Mouse (Mus musculus): ENCODE data around the gene A830031A19Rik.

The A830031A19Rik gene

DNA sequence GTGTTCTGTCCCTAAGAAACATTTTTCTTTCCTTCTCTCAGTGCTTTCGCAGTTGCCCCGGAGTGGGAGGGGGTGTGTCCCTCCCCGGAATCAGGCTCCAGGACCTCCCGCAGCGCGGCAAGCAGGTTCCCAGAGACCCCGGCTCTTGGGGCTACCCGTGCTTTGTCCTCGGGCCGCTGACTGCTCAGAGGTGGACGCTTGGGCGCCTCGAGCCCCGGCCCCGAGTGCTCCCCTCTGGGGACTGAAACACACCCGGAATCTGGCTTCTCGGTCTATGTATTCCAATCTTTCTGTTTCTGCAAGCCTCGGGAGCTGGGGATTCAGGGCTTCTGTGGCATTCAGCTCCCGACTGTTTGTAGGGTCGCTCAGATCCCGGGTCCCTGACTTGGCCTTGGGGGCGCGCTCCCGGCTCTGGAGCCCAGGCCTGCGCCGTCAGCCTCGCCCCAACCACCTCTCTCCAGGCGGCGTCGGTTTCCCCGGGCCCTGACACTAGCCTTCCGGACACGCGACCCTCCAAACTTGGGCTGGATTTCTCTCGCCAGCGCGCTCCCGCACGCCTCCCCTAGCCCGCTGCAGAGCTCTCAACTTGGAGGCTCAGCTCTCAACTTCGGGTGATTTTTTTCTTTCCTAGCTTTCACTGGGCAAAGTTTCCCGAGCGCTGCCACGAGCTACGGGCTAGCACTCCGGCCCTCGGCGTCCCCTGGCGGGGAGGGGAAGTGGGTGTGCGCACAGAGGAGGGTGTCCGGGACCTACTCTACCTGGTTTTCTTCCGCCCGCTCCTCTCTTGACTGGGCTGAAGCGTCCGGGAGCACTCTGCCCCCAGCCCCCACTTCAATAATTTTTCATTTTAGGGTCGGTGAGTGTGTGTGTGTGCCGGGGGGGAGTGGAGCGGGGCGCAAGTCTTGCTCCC is 2.2 kb upstream of the A830031A19Rik start:
- peak; percentile 55 for DNase-seq

DNA sequence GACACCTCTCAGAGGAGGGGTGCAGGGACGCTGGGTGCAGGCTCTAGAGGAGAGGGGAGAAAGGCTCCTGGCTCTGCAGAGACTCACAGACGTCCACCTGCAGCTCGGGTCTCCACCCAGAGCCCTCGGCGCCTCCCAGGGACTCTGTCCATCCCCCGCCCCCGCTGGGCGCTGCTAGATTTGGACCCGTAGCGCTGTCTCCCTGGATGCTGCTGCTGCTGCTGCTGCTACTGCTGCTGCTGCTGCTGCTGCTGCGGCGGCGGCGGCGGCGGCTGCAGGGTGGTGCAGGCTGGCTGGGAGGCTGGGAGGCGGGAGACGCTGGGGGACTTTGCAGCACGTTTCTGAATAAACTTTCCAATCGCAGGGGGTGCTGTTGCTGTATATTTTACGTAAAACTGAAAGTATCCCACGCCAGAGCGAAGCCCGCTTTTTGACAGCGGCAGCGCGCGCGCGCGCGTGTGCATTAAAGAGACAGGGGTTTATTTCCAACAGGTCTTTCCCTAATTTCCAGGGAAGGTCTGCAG is 1.3 kb upstream of the A830031A19Rik start:
- DNase-seq, result peak; percentile 49

DNA sequence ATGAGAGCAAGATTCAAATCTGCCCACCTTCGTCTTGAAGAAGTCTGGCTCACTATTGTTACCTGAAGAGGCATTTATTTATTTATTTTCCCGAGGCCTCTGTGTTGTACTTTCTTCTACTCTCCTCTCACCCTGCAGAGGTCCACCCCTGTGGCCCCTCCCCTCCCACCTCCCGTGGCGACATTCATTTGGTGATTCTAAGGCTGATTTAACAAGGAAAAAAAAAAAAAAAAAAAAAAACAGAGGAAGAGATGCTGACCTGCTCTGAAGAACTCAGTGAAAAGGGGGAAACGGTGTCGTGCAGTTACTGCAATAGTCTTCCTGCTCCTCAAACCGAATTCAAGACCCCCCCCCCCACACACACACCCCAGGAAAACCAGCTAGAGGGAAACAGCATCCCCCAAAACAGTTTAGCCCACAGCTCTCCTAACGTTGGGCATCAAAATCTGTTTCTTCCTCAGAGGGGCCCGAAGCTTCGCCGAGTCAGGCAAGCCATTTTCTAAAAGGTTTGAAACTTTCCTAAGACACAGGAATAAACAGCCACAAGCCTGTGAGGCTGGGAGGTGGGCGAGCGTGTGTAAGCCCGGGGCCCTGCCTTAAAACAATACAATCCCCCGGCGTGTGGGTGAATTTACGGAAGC is 752 bp upstream of the A830031A19Rik start:
- DNase-seq, result no peak

DNA sequence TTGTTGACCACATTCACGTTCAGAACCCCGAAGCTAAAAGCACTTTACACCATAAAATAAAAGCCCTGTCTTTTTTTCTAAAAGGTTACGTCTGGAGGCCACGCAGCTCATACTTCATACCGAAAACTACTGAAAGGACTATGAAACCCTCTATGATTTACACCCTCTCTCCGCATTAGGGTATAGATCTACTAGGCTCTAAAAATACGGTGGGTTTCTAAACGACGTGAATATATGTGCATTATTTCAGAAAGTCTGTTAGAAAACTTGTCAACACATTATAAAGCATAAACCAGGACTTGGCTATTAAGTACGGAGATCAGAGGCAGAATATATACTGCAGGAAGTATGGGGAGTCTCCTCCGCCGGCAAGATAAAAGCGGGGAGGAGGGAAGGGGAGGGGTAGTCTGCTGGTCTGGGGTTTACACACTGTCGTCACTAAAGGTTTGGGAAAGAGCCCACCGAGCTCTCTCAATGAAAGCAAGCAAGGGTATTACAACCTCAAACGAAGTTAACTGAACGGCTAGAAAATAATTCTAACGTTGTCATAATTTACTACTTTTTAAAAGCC is 748 bp downstream of the A830031A19Rik start:
- DNase-seq, result no peak

DNA sequence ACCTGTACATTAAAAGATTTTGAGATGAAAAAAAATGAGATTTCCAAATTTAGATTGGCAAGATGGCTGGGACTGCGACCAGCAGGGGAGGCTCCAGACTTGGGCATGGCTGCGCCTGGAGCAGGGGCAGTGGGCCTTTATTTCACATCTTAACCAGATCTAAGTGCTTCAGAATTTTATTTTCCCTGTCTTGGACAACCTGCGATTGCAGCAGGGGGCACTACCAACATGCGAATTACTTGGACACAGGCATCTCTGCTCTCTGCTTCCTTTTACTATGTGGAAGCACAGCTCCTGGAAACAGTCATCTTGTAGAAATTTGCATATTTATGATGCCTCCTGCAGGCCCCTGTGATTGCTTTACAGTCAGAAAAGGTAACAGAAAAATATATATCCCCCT is 9.5 kb downstream of the A830031A19Rik start:
- DNase-seq, result no peak

DNA sequence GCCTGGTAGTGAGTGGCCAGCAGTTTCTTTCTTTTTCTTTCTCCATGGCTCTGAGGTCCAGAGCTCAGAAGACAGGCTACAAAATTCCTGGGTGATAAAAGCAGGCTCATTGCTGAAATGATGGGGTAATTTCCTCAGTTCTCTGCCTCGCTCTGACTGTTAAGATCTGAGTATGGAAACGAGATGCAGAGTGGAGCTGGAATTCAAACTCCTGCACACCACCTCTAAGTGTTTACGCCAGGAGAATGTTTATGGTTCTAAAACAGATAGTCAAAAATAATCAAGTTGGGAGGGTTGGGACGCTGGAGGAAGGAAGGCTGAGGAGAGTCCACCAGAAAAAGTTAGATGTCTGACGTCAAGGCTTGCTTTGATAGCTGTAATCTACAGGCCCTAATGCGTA is 10.6 kb downstream of the A830031A19Rik start:
- DNase-seq, result no peak

DNA sequence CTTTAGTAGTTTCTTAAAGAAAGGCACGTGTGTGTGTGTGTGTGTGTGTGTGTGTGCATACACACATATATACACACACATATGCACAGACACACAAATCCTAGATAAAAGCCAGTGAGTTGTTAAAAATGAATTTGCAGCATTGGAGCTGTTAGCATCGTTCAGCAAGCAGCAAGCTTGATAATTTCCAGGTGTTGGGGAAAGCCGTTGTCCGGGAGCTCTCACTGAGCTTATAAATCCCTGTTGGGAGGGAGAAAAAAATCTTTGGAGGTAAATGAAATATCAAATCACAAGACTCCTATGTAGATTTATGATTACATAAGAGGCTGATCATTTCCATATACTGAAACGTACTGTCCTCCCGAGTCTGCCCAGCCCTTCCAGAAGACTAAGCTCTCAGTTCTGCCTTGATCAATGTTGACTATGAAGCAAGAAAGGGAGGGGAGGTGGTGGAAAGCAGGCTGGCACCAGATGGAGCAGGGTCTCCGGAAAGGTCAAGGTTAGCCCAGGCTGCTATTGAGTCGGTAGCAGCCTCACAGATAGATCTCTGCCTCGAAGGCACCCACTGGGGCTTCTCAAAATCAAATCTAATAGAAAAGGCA is 12.3 kb downstream of the A830031A19Rik start:
- no peak for DNase-seq

DNA sequence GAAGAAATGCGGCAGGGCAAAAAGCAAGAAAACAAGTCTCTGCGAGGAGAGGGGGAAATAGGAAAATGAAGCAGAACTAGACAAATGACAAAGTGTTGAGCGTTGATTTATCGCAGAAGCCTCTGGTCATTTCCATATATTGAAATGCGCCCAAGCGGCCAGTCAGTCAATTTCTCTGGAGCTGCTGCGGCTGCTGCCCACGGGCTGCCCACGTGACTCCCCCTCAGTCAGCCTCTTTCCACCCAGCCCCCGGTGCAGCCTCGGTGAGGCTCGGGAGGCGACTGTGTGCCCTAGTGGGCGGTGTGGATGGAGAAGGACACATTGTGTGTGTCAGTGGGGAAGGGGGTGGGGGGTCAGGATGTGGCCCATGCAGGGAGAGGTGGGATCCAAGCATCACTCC is 13.0 kb downstream of the A830031A19Rik start:
- DNase-seq, result no peak

DNA sequence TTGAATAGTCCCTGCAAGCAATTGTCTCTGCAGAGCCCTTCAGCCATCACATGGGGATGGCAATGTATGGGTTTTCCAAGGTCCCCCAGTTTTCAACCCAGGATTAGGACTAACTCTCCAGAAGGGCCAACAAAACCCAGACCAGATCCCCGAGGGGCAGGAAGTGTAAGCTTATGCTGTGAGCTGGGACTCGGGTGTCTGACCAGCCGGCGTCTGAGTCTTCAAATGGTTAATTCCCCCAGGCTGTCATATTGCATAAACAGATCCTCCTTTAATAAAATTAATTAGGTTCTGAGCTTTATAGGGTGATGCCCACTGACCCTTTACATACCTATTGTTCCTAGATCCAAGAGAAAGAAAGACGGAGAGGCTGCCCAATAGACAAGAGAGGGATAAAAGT is 14.4 kb downstream of the A830031A19Rik start:
- DNase-seq, result no peak

DNA sequence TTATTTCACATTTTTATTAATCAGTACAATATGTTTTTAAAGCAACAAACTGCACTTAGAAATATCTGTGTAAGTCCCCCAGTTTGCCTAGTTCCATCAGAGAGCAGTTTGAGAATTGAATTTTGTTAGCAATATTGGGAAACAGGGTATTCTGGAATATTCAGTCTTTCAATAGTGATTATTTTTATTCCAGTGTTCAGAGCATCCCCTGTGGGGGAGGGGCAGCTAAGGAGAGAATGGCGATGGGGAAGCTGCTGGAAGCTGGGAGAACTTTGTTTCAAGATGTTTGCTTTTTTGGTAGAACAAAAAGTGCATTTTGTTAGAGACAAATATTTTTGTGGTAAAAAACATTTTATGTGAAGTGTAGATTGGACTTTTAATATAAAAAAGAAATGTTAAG is 15.7 kb downstream of the A830031A19Rik start:
- no peak for DNase-seq

DNA sequence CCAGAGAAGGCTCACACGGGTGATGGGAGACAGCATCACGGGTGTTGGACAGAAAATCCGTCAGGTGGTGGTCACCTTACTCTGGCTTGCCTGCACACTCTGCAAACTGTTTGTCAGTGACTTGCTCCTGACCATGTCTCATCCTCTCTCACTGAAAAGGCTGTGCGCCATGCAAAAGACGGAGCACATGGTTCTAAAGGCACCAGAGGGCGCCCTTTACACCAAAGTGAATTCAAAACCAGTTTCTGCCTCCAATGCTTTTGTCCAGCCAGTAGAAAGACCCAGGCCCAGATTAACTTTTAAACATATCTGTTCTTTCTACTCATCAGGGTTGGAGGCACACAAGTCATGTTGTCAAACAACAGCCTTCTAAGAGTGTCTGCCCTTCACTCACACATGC is 22.0 kb downstream of the A830031A19Rik start:
- no peak for DNase-seq

DNA sequence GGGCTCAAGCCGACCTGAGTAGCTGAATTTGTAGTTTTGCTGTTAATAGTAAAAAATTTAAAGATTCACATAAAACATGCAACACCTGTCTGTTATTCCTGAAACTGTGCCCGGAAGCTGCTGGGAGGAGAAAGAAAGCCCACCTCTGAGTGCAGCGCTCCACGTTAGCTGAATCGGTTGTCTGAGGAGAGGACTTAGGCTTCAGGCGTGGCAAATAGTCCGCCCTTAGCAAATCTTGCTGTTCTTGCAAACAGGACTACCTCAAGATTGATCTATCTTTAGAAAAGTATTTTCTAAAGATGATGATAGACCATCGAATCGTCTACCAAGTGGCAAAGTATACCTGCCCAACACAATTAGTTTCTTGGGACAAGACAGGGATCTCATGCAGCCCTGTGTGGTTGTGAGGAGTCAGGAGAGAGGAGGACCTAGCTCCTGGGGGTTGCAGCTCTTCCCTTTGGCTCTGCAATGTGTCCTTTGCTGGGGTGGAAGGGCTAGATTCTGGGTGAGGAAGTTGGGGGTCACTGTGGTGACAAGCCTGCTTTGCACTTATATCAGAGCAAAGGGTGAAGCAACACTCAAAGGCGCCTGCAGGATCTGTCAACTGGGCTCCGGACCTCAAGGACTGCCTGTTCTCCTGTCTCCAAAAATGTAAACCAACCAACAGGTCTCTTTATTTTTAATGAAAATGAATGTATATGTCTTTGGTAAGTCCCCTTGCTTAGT is 24.7 kb downstream of the A830031A19Rik start:
- no peak for DNase-seq

DNA sequence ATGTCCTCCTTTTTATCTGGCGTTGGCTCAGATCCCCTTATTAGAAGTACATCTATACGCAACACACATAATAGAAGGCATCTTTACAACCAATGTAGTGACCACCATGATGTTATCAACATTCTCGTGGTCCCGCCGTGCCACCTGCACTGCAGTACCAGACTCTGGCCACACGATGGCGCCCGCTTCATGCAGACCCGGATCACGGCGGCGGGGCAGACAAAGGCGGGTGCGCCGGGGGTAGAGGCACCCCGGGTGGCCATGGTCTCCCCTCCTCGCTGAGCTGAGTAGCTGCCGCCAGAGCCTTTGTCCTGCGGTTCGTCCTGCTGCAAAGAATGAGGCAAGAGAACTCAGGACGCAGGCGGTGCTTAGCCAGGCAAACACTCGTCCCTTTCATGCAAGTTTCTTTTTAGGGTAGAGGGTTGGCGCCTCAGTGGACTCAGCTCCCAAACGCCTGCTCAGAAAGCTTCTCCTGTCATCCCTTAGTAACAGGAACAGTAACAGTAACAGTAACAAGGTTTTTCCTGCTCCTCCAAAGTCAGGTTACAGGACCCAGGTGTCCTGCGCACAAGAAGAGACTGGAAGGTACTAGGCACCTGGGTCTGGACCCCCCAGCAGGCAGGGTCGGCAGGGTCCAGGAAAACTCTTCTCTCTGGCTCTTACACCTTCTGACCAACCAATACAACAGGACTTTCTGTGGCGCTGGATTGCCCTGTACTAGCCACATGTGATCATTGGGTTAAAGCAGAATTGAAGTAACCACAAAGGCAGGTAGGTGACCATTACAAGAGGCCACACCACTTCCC is 25.4 kb downstream of the A830031A19Rik start:
- DNase-seq, result peak; percentile 81

DNA sequence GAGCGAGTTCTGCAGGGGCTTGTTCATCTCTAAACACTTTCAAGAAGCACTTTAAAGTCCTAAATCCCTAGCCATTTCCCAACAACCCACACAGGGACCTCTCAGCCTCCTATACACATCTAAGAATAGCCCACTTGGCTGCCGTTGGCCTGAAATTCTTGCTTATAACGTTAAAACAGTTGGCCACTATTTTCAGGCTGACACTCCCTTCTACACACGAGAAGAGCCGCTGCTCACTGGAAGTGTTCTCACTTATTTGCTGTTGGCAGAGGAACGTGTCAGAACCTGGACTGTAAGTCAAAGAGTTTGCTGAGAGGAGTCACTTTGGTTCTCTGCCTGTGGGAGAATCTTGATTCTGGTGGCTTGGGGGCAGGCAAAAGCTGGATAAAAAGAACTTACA is 30.8 kb downstream of the A830031A19Rik start:
- no peak for DNase-seq

DNA sequence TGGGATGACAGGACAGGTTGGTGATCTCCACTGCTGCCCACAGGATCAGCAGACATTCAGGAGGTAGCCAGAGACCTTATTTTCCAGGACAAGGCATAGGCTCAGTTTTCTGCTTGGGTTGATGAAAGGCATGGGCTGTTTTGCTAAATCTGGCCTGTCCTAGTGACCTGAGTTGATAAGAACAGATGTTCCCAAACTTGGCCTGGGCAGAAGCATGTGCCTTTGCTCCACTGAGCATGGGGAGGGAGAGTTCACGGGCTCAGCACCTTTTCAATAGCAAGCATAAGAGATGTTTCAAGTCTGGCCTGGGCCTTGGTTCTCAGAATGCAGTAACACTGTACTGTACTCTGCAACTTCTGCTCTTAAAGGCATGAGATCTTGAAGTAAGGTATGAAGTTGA is 54.1 kb downstream of the A830031A19Rik start:
- no peak for DNase-seq

DNA sequence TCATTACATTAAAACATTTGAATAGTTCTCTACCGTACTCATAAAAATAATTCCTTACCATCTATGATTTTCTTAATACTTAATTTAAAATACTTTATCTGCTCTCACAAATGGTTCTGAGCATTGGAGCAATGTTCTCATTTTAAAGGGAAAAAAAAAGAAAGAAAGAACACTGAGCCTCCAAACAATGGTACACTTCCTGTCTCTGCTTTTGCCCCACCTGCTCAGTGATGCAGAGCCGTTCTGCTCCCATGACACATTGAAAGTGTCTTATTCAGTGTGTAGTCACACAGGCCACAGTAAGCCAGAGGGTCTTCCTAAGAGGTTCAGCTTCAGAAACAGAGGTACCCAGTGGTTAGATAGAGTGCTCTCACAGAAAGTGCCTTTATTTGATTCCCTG is 56.1 kb downstream of the A830031A19Rik start:
- no peak for DNase-seq

DNA sequence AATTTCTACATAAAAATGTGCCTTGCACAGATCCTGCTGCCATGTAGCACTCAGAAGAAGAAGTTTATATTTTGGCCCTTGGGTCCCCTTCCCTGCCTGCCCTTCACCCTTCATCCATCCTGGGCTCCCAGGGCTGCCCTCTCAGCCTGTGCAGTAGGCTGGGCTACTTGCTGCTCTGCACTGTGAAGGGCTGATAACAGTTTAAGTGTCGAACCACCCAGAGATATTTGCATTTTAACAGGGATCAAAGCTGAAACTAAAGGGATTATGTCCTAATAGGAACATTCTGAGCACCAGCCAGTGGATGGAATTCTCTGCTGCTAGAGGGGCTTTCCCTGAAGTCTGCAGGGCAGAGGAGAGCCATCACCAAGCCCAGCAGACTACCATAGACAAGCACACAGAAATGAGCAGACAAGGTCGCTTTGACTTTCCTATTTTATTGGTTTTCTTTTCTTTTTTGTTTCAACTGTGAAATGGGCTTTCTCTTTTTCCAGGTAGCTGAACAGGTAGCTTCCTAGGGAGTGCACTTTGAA is 58.1 kb downstream of the A830031A19Rik start:
- DNase-seq, result no peak

DNA sequence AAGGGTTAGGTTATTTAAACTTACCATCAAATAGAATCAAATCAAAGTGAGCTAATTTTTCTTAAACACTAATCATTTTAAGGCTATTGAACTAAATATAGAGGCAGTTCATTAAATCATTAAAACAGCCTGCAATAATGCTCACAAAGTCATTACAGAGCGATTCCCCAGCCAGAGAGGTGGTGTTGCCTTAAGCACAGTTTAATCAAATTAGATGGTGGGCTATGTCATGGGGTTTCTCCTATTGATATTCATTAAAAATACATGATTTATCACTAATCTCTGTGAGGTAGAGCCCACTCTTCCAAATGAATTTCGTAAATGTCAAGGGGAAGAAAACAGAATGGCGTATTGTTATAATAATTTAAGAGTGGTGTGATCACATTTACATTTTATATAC is 58.8 kb downstream of the A830031A19Rik start:
- no peak for DNase-seq

DNA sequence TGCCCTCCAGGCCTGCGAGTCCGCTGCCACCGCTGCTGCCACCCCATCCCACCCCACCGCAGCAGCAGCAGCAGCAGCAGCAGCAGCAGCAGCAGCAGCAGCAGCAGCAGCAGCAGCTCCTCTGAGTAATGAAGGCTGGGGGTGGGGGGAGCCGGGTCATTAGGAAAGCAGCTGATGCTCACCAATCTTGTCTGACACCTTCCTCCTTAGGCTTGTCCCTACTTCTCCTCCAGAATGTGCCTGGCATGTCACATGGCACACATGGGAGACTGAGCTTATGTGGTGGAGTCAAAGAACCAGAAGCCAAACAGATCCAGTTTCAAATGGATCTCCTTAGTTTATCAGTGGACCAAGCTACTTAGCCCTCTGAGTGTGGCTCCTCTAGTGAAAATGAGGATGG is 60.2 kb downstream of the A830031A19Rik start:
- DNase-seq, result no peak

DNA sequence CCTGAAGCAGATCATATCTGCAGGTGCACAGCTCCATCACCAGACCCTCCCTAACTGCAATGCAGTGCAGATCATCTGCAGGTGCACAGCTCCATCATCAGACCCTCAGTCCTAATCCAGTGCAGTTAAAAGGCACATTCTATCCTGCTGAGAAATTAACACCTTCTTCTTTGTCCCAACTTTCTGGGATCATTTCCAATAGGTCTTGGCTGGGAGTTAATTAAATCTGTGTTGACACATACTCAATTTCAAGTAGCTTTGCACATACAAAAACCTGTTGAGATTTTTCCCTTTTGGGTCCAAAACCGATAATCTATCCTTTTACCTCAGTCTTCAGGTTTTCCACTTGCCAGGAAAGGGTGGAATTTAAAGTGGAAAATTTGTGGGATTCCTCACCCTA is 62.6 kb downstream of the A830031A19Rik start:
- DNase-seq, result no peak

DNA sequence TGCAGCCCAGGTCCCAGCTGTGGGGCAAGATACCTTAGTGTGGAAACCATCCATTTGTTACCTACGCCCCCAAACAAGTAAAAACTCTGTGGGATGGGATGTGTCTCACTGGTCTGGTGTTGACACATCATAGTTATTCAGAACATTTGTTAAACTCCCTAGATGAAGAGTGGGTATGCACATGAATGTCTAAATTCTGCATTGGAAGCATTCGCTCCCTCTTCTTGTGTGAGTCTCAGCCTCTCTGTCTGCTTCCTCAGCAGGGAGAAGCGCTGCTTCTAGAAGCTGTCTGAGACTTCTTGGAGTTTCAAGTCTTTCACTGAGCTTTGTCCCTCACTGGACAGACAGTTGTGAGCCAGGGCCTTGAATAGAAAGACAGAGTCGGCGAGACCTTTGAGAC is 65.9 kb downstream of the A830031A19Rik start:
- no peak for DNase-seq

DNA sequence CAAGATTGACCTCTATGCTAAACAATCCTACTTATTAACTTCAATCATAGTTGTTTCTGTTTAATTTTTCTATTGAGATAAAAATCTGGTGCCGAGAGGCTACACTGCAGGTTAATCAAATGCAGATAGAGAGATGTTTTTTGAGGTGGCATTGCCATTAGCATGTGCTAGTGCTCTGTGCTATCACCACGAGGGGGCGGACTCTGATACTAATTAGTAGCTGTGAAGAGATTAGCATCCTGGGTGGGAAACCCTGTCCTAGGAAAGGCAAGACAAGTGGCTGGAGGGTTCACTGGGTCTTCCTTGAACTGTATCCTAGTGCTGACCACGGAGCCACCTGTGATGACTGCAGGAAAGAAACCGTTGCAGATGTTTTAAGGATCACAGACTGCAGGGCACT is 66.6 kb downstream of the A830031A19Rik start:
- peak; percentile 14 for DNase-seq

Measured in lung, postnatal 14 days (tissue).